Mouse (Mus musculus): Measurements from ENCODE around the gene Rab11fip5. TPM values are rescaled to one million over a fixed set of nuclear protein-coding genes. Genes with fewer than 3 reads are reported as not detected.

Rab11fip5 gene
- 5.4 and 7.6 TPM in 2 replicates for polyA plus RNA-seq (2012; rRNA removed)

GRCm38 (mm10) chr6:85373951-85374733, at the start of gene Rab11fip5:
TSS of gene Rab11fip5 (minus strand) at chr6:85374634.

GRCm38 (mm10) chr6:85423836-85424379, 49.5 kb upstream of the Rab11fip5 start, which contains the start of gene Noto:
TSS of gene Noto (plus strand) at chr6:85423886.

GRCm38 (mm10) chr6:85333000-85333669, 41.3 kb downstream of the Rab11fip5 start, which contains the start of gene Sfxn5:
TSS of gene Sfxn5 (minus strand) at chr6:85333422.

Other genes with a start within 250 kb of the Rab11fip5 start
- gene Spr, start 236.9 kb downstream of the Rab11fip5 start, polyA plus RNA-seq (2012; rRNA removed), result 14.9 and 26.7 TPM in 2 replicates
- not detected in 2 replicates for gene Emx1, start 187.2 kb downstream of the Rab11fip5 start, polyA plus RNA-seq (2012; rRNA removed)
- gene Sfxn5, start 41.2 kb downstream of the Rab11fip5 start, polyA plus RNA-seq (2012; rRNA removed), result 2.5 and 3.8 TPM in 2 replicates
- not detected in 2 replicates for gene Noto, start 49.3 kb upstream of the Rab11fip5 start, polyA plus RNA-seq (2012; rRNA removed)
- 5.4 and 6.2 TPM in 2 replicates for gene Smyd5, start 57.4 kb upstream of the Rab11fip5 start, polyA plus RNA-seq (2012; rRNA removed)
- gene Cct7, start 76.9 kb upstream of the Rab11fip5 start, polyA plus RNA-seq (2012; rRNA removed), result 30.9 and 37.1 TPM in 2 replicates
- gene Pradc1, start 77.3 kb upstream of the Rab11fip5 start, polyA plus RNA-seq (2012; rRNA removed), result 13.6 and 15.3 TPM in 2 replicates
- gene Fbxo41, start 128.4 kb upstream of the Rab11fip5 start, polyA plus RNA-seq (2012; rRNA removed), result 0.19 and 0.28 TPM in 2 replicates
- not detected in 2 replicates for gene Egr4, start 139.0 kb upstream of the Rab11fip5 start, polyA plus RNA-seq (2012; rRNA removed)
- 0.03 and 0.10 TPM in 2 replicates for gene Alms1, start 212.9 kb upstream of the Rab11fip5 start, polyA plus RNA-seq (2012; rRNA removed)